Mouse (Mus musculus) kidney, adult 2 months (tissue): Measurements from ENCODE around the gene B9d2. TPM values are rescaled to one million over a fixed set of nuclear protein-coding genes. Genes with fewer than 3 reads are reported as not detected.

Experiments used
- DNase-seq: peaks from one replicate; pipeline ENCODE4 v3.0.0; 2021
- H3K27ac ChIP-seq: fragments of 200-500 bp; 2 replicates; pipeline ENCODE4 v1.5.1; 2012; ENCODE audit warnings: low read depth, low read length, control low read depth, inconsistent platforms; ENCODE audit not compliant: insufficient read depth
- H3K27me3 ChIP-seq: fragments of 200-500 bp; replicated peaks from 2 replicates; pipeline ENCODE4 v1.6.1; 2012; ENCODE audit warnings: mild to moderate bottlenecking, moderate library complexity, low read length, inconsistent platforms; ENCODE audit not compliant: control insufficient read depth, insufficient read depth
- H3K36me3 ChIP-seq: fragments of 200-500 bp; 2 replicates; pipeline ENCODE4 v1.6.1; 2012; ENCODE audit warnings: mild to moderate bottlenecking, moderate library complexity, low read length, inconsistent platforms; ENCODE audit not compliant: control insufficient read depth, insufficient read depth
- H3K4me1 ChIP-seq: fragments of 200-500 bp; 2 replicates; pipeline ENCODE4 v1.6.1; 2011; ENCODE audit warnings: low read length; ENCODE audit not compliant: control insufficient read depth, insufficient read depth
- H3K4me3 ChIP-seq: fragments of 200-500 bp; 2 replicates; pipeline ENCODE4 v1.5.1; 2011; ENCODE audit warnings: mild to moderate bottlenecking, low read depth, low read length, control low read depth; ENCODE audit not compliant: insufficient read depth
- CTCF ChIP-seq: fragments of 200-500 bp; conservative IDR thresholded peaks from 2 replicates; pipeline ENCODE4 v1.5.1; 2011; ENCODE audit warnings: low read depth, mild to moderate bottlenecking, control low read depth, low read length, moderate library complexity, mixed read lengths; ENCODE audit not compliant: insufficient read depth, insufficient read length
- POLR2A ChIP-seq: fragments of 200-500 bp; IDR thresholded peaks from one replicate; pipeline ENCODE4 v1.6.1; 2011; ENCODE audit warnings: low read depth, low read length, control low read depth
- WGBS: fragments of 180-500 bp; shearing (Covaris S2); methylation state at CpG from one replicate; pipeline ENCODE4 v1.1.7; 2018; 5-methylcytosine and 5-hydroxymethylcytosine counted together
- polyA plus RNA-seq: library from polyadenylated mRNA; depleted of rRNA; stranded (reverse); fragments of >200 nt; gene quantifications from 2 replicates; pipeline ENCODE4 v1.2.3, GENCODE M21; 2012

Gene B9d2
- polyA plus RNA-seq, 1 experiment = 63.1 TPM

- H3K4me3 ChIP-seq = no peak overlapping the region
These were observed 6.3 kb upstream of the B9d2 start for GRCm38 (mm10) chr7:25674297-25674696.

GRCm38 (mm10) chr7:25674719-25675300 lies 5.8 kb upstream of the B9d2 start, which contains the start of gene Tmem91:
TSS of gene Tmem91 (minus strand) at chr7:25675166.
- Histone ChIP-seq H3K4me3 (no peak within 1 kb of the TSS), H3K27ac (no peak within 1 kb of the TSS), H3K27me3 (0 out of 2 replicates have a peak, but pooled peaks cover 2% of the 10 kb centered on the region), H3K4me1 (no peaks in the 10 kb centered on the region), H3K36me3 (no peaks in the 10 kb centered on the region)
- 3% methylated on average over 29 of the region's 29 CpGs for WGBS
- DNase-seq = no peak
- no peak for TF ChIP-seq POLR2A
- no peak for TF ChIP-seq CTCF

More at GRCm38 (mm10) chr7:25674297-25674696, 6.3 kb upstream of the B9d2 start:
- no peak for DNase-seq
- H3K36me3 ChIP-seq = no peaks in the 10 kb centered on the region
- 28% methylated on average over 9 of the region's 9 CpGs for WGBS
- no peak overlapping the region for H3K27ac ChIP-seq
- TF ChIP-seq POLR2A = no peak
- no peak for TF ChIP-seq CTCF
- H3K4me1 ChIP-seq = no peaks in the 10 kb centered on the region
- H3K27me3 ChIP-seq = 0 out of 2 replicates have a peak, but pooled peaks cover 2% of the 10 kb centered on the region

DNA sequence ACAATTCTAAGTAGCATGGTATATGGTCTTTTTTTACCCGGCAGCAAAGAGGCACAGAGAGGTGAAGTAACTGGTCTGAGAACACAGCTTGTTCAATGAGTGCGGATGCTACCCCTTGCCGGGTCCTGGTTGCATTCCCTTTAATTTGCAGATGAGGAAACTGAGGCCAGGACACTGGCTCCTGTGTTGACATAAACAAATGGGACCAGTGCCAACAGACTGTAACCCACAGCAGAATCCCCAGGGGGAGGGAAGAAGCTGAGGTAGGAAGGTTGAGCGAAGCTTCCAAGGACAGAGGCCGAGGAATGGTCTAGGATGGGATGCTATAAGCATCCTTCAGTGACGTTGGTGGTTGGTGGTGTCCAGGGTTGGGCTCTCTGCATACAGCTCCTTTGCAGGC lies 5.2 kb upstream of the B9d2 start:
- 52% methylated on average over 6 of the region's 6 CpGs for WGBS
- no peak overlapping the region for H3K4me3 ChIP-seq
- no peaks in the 10 kb centered on the region for H3K4me1 ChIP-seq
- no peaks in the 10 kb centered on the region for H3K36me3 ChIP-seq
- H3K27me3 ChIP-seq = 0 out of 2 replicates have a peak, but pooled peaks cover 2% of the 10 kb centered on the region
- TF ChIP-seq CTCF (no peak), POLR2A (no peak)
- no peak for DNase-seq
- H3K27ac ChIP-seq = no peak overlapping the region

DNA sequence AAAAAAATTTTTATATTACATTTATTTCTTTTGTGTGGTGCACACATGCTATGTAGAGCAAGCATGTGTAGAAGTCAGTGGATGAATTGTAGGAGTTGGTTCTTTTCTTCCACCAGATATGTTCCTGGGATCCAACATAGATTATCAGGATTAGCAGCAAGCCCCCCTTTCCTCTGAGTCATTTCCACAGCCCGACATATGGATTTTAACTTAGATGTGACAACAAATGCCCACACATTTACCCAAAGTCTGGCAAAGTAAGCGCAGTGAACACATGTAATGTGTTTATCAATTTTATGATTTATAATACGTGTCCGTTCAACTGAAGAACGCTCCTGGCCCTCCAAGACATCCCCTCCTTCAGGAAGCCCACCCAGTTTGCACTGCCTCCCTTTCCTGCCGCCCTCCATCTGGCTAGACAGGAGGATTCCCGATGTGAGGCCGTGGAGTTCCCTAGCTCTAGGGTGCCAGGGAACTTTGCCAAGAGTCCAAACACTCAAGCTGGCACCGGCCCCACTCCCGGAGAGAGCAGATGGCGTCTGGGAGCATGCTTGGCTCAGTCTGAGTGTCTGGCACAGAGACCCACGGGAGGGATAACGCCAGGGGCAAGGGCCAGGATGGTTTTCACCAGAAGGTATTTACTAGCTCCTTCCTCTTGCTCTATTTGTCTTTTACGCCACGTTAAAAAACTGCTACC lies 4.3 kb upstream of the B9d2 start:
- WGBS = 29% methylated on average over 15 of the region's 15 CpGs
- TF ChIP-seq CTCF (no peak), POLR2A (no peak)
- DNase-seq = peak; percentile 96
- no peak overlapping the region for H3K4me3 ChIP-seq
- peaks cover 1% of the 10 kb centered on the region; the same call in 1 of the 2 replicates for H3K4me1 ChIP-seq
- H3K36me3 ChIP-seq = no peaks in the 10 kb centered on the region
- H3K27ac ChIP-seq = no peak overlapping the region
- H3K27me3 ChIP-seq = 0 out of 2 replicates have a peak, but pooled peaks cover 2% of the 10 kb centered on the region

- TF ChIP-seq CTCF = no peak
- TF ChIP-seq POLR2A = no peak
- Histone ChIP-seq H3K36me3 (no peaks in the 10 kb centered on the region), H3K27ac (no peak overlapping the region), H3K4me1 (peaks cover 4% of the 10 kb centered on the region; the same call in 1 of the 2 replicates), H3K4me3 (no peak overlapping the region), H3K27me3 (0 out of 2 replicates have a peak, but pooled peaks cover 2% of the 10 kb centered on the region)
- DNase-seq = no peak
- 93% methylated on average over 7 of the region's 7 CpGs for WGBS
These were observed 3.6 kb upstream of the B9d2 start for GRCm38 (mm10) chr7:25677013-25677412.

DNA sequence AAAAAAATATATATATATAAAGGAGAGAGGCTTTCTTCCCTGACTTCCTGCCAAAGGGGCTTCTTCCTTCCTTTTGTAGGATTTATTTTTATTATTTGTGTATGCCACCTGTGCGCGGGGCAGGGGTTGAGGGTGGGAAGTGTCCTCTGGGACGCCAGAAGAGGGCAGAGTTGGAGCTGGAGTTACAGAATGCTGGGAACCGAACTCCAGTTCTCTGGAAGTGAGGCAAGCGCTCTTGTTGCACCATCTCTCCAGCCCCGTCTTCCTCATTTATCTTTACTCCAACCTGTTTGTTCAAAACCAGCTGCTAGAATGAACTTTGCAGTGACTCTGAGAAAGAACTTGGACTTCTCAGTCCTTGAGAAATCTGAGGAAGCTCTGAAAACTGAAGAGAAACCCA lies 609 bp upstream of the B9d2 start:
- no peak for DNase-seq

More for the DNA sequence above, 609 bp upstream of the B9d2 start:
- Histone ChIP-seq H3K4me3 (no peak overlapping the region), H3K27me3 (no peaks in the 10 kb centered on the region), H3K27ac (peak overlapping the region; percentile 3; the same call in 1 of the 2 replicates), H3K4me1 (peaks cover 4% of the 10 kb centered on the region; the same call in 1 of the 2 replicates), H3K36me3 (no peaks in the 10 kb centered on the region)
- TF ChIP-seq CTCF (peak; percentile 27; the same call in 1 of the 2 replicates), POLR2A (no peak)
- 13% methylated on average over 6 of the region's 6 CpGs for WGBS
